Mouse (Mus musculus) small intestine, adult 2 months (tissue): ENCODE data around the gene Zfp414.

Source experiments
- CTCF ChIP-seq: fragments of 200-500 bp; IDR thresholded peaks from 2 replicates; pipeline ENCODE4 v1.5.1; 2012; ENCODE audit warnings: low read depth, mild to moderate bottlenecking, control low read depth, inconsistent platforms, low read length, moderate library complexity, mixed read lengths; ENCODE audit not compliant: insufficient replicate concordance, insufficient read length; ENCODE audit errors: extremely low read depth
- POLR2A ChIP-seq: fragments of 200-500 bp; IDR thresholded peaks from 2 replicates; pipeline ENCODE4 v1.6.1; 2012; ENCODE audit warnings: low read depth, mild to moderate bottlenecking, control low read depth, inconsistent platforms, low read length, moderate library complexity

DNA sequence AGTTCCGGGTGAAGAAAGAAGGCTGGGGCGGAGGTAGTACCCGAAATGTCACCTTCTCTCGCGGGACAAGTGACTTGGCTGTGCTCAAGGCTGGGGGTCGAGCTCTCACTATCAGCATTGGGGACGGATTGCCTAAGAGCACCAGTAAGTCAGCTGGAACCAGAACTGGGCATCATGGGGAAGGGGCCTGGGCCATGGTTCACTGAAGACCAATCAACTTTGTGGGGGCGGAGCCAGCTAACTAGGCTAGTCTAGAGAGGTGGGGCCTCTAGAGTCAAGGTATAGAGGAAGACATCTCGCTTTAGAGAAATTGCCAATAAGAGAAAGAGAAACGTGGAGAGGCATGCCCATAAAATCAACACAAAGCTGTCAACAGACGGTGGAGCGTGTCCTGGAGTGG, 26.9 kb upstream of the Zfp414 start:
- TF ChIP-seq CTCF (no peak), POLR2A (no peak)
